Mouse (Mus musculus): Measurements from ENCODE around the gene Map2k7.

The Map2k7 gene

DNA sequence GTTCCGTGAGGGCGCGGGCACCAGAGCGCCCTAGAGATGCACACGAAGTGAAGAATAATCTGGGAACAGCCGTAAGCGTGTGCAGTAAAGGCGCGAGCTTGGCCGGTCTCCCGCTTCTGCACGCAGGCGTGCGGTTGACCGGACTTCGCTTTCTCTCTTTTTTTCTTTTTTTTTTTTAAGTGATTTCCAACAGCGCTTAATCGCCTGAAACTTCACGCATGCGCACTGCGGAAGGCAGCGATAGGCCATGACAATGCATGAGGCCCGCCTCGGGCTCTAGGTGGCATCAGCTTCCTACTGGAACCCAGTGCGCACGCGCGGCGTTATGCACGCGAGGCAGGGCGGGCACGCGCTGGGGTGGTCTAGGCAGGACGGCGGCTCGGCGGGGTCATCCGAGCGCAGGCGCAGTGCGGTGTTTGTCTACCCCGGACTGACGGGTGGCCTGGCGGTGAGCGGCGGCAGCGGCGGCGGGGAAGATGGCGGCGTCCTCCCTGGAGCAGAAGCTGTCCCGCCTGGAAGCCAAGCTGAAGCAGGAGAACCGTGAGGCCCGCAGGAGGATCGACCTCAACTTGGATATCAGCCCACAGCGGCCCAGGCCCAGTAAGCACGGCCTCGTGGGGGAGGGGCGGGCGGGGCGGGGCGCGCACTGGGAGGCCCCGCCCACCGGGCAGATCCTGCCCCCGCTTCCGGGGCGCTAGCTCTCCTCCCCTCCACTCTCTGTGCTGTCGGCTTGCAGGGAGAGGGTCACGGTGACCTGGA, at the start of gene Map2k7, which contains the start of gene Gm49320:
Map2k7 (plus strand) TSS at position 307 of the 759 bp plus-strand sequence.
Gm49320 (plus strand) TSS at position 432 of the 759 bp plus-strand sequence.
- DNase-seq, result peak; percentile 100

DNA sequence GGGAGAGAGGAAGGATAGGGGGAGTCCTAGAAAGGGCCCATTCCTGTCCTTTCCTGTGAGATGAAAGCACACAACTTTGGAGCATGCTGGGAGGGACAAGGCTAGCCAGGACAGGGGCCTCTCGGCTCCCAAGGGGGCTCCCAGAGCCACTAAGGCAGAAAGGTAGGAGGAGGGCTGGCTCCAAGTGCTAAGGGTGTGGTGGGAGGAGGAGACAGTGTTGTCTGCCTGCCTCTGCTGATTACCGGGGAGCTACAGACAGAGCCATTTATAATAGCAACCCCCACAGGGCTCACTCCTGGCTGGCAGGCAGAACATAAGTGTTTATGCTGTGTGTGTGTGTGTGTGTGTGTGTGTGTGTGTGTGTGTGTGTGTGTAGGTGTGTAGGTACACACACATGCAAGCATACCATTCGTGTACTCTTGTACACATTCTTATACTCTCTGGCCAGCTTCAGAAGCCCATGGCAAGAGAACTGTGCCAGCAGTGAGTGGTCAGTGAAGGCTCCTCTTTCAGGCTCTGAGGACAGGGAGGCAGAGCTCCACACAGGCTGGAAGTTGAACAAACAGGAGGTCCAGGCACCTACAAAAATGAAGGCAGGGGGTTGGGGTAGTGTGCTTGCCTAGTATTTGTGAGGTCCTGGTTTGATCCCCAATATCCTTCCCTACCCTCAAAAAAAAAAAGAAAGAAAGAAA, 49.4 kb upstream of the Map2k7 start:
- DNase-seq, result no peak

DNA sequence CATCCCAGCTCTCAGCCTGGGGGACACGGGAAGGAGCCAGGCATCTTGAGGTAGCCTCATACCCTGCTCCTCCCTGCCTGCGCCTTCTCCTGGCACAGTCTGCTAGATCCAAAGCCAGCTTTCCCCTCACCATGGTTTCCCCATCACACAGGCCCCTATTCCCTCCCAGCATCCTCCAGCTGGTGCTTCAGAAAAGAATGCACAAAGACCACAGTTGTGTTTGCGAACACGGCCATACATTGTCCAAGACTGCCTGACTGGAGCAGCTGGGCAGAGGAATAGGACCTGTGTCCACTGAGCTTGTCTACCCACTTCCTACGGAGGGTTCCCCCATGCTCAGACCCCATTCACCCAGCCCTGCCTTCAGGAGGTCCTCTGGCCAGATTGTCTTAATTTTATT, 46.2 kb upstream of the Map2k7 start:
- no peak for DNase-seq

DNA sequence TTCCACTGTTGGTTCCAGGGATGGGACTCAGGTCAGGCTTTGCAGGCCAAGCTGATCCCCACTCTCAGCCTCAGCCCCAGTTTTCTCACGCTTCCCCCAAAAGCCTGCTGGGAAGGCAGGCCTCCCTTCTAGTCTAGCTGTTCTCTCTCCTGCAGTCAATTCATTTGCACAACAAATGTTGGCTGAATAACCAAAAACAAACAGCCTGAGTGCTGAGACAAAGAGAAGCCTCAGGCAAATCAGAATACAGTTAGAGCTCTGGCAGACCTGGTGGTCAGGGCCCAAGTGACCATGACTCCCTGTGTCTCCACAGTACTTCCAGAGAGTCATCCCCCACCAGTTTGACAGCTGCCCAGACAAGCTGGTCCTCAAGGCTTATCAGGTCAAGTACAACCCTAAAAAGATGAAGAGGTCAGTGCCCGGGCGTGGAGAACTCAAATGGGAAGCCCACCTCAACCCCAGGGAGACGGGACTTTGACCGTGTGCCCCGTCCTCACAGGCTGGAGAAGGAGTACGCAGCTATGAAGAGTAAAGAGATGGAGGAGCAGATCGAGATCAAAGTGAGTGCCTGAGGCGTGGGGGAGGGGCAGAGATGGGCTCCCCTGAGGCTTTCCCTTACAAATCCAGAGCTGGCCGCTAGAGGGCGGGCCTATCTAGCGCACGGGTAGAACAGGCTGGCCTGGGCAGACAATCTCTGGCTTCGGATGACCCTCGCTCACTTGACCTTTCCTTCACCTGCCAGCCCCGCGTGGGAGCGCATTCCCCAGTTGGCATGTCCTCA, 45.5 kb upstream of the Map2k7 start:
- peak; percentile 78 to 89 for DNase-seq

DNA sequence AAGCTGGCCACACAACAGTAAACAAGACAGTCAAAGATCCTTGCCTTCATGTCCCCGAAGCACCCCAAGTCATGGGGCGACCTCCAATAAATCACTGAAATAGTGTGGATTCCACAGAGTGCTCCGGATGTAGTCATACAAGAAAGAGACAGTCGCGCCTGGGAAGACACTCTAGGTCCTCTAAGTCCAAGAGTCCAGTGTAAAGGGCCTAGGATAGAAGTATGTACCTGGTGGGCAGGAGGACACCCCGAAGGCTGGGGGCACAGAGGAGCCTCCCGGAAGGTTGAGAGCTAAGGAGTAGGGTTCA, 45.0 kb upstream of the Map2k7 start:
- no peak for DNase-seq

DNA sequence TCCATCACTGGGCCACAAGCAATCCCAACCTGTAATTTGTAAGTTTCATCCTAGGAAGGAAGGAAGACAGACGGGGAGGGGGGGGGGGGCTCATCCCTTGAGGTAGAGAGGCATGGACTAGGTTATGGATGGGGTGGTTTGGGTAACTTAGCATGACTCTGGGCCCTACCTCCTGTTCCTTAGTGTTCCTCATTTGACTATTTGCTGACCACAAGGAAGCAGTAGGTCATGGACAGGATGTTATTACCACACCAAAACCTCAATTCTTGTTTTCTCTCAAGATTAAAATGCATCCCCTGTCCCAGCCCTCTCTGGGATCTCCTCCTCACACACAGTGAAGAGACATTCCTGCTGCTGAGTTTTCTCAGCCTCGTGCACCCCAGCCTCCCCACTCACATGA, 37.2 kb upstream of the Map2k7 start:
- no peak for DNase-seq

DNA sequence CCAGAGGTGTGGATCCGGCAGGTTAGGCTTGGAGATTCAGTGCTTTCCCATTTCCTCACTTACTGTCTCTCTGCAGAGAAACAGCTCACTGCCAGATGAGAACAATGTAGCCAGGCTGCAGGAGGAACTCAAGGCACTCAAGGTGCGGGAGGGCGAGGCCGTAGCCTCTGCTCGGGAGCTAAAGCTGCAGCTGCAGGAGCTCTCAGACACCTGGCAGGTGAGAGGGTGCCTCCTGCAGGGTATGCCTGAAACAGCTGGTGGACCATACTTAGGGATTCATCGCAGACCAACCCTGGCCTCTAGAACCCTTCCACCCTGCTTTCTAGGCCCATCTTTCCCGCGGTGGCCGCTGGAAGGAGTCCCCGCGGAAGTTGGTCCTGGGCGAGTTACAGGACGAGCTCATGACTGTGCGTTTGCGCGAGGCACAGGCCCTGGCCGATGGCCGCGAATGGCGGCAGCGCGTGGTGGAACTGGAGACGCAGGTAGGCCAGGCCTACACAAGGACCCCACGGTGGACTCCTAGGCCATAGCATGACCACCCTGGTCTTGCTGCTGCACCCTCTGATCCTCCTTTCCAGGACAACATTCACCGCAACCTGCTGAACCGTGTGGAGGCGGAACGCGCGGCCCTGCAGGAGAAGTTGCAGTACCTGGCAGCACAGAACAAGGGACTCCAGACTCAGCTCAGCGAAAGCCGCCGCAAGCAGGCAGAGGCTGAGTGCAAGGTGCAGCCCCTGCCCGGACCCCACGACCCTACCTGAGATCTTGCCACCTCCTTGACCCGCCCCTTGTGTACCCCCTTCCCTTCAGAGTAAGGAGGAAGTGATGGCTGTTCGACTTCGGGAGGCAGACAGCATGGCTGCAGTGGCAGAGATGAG, 33.1 kb upstream of the Map2k7 start:
- DNase-seq, result no peak

DNA sequence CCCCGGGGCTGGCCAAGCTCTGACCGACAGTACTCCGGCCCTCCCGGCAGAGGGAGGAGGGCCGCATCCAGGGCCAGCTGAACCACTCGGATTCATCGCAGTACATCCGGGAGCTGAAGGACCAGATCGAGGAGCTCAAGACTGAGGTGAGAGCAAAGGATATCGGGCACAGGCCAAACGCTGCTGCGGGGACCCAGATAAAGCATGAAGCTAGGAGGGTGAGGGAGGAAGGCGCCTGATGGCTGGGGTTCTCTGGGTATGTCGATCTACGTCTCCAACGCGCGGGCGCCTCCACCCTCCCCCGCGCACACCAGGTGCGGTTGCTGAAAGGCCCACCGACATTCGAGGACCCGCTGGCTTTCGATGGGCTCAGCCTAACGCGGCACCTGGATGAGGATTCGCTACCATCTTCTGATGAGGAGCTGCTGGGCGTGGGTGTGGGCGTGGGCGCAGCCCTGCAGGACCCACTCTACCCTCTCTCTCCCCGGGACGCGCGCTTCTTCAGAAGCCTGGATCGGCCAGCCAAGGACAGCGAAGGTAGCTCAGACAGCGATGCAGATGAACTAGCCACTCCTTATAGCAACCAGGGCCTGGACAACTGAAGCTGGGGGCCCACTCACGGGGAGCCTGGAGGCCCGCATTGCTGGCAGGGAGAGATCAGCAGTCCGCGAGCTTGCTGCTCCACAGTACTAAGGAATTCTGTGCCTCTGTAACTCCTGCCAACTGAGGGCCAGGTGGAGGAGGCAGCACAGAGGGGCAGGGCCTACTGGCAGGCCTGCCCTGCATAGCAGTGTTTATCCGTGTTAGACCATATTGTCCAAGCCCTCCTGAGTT, 32.1 kb upstream of the Map2k7 start:
- DNase-seq, result no peak

DNA sequence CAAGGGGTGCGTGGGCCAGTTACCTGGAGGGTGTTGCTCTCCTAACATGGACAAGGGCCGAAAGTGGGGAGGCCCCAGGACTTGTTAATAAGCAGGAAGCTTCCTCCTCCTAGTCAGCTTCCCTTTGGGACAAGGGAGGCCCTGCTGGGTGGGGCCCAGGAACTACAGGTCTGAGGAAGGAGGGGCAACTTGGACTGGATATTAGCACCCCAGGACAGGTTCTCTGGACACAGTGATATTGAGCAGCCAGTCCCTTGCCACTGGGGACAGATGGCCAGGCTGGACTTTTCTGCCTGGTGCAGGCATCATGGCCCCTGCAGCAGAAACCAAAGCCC, 31.6 kb upstream of the Map2k7 start:
- DNase-seq, result no peak

DNA sequence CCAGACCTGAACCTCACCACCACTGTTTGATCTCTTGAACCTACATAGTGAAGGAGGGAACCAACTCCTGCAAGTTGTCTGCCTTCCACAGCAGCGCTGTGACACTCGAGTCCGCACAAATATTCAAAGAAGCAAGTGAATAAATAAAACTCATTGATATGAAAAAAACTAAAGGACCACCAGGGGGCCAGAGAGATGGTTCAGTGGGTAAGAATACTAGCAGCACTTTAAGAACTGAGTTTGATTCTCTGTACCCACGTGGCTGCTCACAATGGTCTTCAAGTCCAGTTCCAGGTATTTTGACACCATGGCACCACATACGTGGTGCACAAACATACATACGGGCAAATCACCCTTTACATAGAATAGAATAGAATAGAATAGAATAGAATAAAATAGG, 27.4 kb upstream of the Map2k7 start:
- no peak for DNase-seq

DNA sequence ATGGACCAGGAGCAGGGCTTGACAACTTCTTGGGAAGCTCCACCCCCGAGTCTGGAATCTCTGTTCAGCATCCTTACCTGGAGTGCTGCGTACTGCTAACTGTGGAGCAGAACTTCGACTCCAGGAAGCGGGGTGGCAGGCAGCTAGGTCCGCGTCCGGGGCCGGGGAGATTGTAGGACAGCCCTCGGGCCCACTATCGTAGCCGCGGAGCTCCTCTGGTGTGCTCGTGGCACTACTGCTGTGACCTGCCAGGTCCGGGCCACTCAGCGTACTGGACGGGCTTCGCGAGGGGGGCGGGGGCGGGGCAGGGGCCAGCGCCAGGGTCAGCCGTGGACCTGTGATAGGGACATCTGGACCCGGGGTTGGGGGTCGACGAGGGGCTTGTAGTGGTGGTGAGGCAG, 25.7 kb upstream of the Map2k7 start:
- no peak for DNase-seq

DNA sequence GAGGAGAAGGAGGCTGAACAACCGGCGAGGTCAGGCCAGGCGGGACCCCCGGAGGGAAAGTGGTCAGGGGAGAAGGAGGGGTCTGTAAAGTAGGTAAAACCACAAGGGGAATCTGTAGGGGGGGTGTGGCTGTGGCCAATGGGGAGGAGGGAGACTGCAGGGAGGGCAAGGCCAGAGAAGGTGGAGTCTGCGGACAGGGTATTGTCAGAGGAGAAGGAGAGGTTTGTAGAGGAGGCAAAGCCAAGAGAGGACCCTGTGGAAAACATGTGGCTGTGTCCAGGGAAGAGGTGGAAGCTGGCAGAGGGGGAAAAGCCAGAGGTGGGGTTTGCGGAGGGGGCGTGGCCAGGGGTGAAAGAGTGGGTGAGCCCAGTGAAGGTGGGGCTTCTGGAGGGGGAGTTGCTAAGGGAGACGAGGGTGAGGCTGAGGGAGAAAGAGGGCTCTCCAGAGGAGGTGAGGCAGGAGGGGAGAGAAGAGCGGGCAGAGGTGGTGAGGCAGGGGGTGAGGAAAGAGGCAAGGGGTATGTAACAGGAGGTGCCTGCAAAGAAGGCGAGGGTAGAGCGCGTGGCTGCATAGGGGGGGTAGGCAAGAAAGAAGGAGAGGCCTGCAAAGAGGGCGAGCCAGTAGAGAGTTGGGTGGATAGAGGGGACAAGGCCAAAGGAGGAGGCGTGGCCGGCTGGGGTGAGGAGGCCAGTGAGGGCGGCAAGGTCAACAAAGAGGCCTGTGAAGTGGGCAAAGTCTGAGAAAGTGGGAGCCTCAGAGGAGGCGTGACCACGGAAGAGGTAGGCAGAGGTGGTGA, 25.1 kb upstream of the Map2k7 start:
- peak; percentile 26 to 34 for DNase-seq

DNA sequence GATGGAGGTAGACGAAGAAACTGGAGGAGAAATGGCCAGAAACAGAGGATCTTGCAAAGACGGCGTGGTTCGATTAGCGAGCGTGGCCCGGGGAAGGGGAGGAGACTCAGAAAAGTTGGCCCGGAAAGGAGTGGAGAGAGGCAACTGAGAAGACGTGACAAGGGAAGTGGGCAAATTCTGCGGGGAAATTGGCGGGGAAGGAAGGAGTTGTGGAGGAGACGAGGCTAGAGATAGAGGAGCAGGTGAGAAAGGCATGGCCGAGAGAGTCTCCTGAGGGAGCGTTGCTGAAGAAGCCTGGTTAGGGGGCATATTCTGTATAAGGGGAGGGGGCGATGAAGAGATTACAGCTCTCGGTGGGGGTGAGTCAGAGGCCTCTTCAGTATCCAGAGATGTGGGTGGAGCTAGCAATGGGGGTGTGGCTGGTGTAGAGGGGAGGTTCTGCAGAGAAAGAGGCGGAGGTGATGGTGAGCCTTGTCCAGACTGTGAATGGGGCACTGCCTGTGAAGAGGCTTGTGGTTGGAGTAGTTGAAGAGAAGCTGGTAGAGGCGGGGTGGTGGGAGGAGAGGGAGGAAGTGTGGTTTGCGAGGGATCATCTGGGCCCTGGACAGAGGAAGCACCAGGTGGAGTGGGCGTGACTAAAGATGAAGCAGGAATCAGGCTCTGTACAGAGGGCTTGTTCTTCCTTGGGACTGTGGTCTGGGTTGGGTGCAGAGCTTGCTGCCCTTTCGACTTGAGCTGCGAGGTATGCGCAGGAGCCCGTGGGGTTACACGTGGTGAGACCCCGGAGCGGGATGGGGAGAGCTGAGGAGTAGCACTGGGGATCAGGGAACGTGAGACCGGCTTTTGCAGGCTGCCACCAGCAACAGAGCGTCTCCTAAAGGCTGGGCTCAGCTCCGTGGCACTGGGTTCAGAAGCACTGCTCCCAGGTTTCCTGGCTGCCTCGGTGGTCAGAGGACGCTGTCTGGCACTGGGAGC, 24.2 kb upstream of the Map2k7 start:
- DNase-seq, result peak; percentile 31 to 42

DNA sequence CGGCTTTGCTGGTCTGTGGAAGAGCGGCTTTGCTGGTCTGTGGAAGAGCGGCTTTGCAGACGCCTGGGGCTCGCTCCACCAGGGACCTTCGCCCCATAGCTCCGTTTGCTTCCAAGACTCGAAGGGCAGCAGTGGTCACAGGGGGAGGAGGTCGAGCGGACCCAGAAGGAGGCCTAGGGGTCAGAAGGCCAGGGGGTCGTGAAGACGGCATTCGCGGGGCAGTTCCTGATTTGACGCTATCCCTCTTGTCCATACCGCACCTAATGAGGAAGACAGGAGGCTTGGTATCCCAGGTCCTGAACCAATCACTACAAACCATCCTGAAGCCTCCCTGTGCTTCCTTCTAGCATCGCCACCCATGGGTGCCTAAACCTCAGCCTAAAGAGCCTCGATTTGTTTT, 22.2 kb upstream of the Map2k7 start:
- no peak for DNase-seq

DNA sequence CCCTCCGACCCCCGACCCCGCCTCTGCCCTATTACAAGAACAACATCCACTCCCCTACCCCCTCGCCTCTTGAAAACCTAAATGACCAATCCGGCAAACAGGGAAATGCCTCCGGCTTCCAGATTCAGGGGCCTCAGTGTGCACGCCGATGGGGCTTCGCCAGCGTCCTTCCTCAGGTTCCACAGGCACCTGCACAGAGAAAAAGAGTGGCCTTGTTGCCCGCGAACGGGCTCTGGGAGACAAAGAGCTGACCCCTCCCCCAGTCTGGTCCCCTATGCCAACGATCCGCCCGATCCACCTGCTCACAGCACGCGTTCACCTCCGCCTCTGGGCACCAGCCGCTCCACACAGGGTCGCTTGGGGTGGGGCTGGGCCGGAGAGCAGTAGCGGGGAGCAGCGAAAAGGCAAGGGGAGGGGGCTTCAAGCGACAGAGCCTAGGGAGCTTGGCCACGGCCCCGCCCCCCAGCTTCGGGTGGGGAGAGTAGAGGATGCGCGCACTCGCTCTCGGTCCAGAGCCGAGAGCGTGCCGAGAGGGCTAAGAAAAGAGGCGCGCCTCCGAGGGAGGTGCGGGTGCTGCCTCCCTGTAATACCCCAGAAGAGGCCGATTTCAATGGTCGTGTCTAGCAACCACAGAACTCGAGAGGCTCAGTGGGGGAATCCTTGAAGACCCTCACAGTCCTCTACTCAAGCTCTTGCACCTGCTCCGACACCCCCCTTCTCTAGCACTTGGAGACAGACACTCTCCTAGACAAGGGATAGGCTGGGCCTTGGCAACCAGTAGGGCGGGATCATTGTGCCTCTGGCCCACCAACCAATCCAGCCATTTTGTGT, 21.5 kb upstream of the Map2k7 start, which contains the start of gene Prr36:
Prr36 (minus strand) TSS at position 669 of the 831 bp plus-strand sequence.
- DNase-seq, result no peak

DNA sequence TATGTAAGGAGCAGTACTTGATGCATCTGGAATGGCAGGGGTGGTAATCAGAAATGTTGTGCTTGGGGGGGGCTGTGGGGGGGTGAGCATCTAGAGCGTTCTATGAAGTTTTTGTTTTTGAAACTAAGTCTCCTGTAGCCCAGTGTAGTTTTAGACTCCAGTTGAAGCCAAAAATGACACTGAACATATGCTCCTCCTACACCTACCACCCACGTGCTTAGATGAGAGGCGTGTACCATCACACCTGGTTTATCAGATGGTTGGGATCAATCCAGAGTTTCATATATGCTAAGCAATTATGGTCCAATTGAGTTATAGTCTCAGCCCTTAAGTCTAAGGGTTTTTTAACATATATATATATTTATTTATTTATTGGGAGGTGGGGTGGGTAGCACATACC, 18.9 kb upstream of the Map2k7 start:
- no peak for DNase-seq

DNA sequence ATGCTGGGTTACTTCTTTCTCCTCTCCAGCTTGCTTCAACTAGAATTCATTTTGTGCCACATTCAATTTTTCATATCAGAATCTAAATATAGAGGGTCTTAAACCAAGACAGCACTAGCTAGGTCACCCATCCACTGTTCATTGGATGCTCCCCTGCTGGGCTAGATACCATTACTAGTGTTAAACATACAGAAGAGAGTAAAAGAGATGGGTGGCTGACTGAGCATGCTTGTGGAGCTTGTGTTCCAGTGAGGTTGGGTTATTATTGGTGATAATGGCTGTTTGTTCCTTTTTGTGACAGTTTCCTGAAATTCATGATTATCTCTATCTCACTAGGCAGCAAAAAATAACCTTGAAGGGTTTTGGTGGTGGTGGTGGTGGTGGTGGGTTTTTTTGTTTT, 16.5 kb upstream of the Map2k7 start:
- no peak for DNase-seq

DNA sequence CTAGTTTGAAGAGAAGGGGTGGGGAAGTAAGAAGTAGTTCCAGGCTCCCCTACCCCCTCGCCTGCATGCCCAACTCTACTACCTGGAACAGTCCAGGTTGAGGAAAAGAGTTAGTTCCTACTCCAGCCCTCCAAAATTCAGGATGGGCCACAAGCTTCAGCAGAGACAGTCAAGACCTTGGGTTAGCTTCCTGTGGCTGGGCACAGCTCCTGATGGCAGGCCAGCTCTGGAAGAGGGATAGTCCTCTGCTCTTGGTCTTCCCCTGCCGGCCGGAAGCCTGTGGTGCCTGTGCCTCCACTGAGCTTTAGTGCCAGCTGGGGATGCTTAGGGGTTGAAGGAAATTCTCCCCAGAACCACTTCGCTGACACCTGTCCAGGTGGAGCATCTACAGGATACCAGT, 12.2 kb upstream of the Map2k7 start:
- no peak for DNase-seq

All from kidney, adult 8-10 months (tissue).